Mouse (Mus musculus) embryo, embryonic 10 days (tissue): ENCODE results near the gene Lta.

Source experiments
- DNase-seq: peaks from one replicate; pipeline ENCODE4 v3.0.0-alpha.2; 2015; ENCODE audit warnings: low spot score

Lta gene

GRCm38 (mm10) chr17:35157254-35157653 lies 47.9 kb downstream of the Lta start:
- DNase-seq = no peak

- DNase-seq = no peak
These were observed 48.5 kb downstream of the Lta start for GRCm38 (mm10) chr17:35156461-35157200.

- no peak for DNase-seq
These were observed 49.7 kb downstream of the Lta start for GRCm38 (mm10) chr17:35155451-35155850.

- DNase-seq = no peak
These were observed 50.5 kb downstream of the Lta start for GRCm38 (mm10) chr17:35154616-35155015.

GRCm38 (mm10) chr17:35153931-35154330 lies 51.2 kb downstream of the Lta start:
- DNase-seq = no peak
